Mouse (Mus musculus) limb, embryonic 14.5 days (tissue): ENCODE measurements around the gene Tssk3. TPM values are rescaled to one million over a fixed set of nuclear protein-coding genes. Genes with fewer than 3 reads are reported as not detected.

ENCODE experiments used
- ATAC-seq: fragments of 200-750 bp; cut with Nextera tagmentation; 2 replicates; pipeline ENCODE4 v1.8.0; 2017; ENCODE audit warnings: low read depth, moderate number of reproducible peaks, moderate TSS enrichment; ENCODE audit not compliant: low FRiP score
- DNase-seq: peaks from one replicate; pipeline ENCODE4 v3.0.0-alpha.2; 2015; ENCODE audit warnings: low spot score
- H3K27ac ChIP-seq: fragments of 300-500 bp; sonication (generic); replicated peaks from 2 replicates; pipeline ENCODE4 v1.5.1; 2014; ENCODE audit warnings: low read depth, mild to moderate bottlenecking, low read length, moderate library complexity, mixed read lengths
- H3K27me3 ChIP-seq: fragments of 300-500 bp; sonication (generic); 2 replicates; pipeline ENCODE4 v1.6.1; 2014; ENCODE audit warnings: low read length, mixed read lengths; ENCODE audit not compliant: control insufficient read depth, insufficient read depth
- H3K36me3 ChIP-seq: fragments of 300-500 bp; sonication (generic); 2 replicates; pipeline ENCODE4 v1.6.1; 2014; ENCODE audit warnings: mild to moderate bottlenecking, low read length, moderate library complexity, mixed read lengths; ENCODE audit not compliant: control insufficient read depth, insufficient read depth
- H3K4me1 ChIP-seq: fragments of 300-500 bp; sonication (generic); 2 replicates; pipeline ENCODE4 v1.6.1; 2014; ENCODE audit warnings: antibody characterized with exemption, low read length, mixed read lengths; ENCODE audit not compliant: control insufficient read depth, insufficient read depth
- H3K4me2 ChIP-seq: fragments of 300-500 bp; sonication (generic); replicated peaks from 2 replicates; pipeline ENCODE4 v1.6.1; 2014; ENCODE audit warnings: low read depth, mild to moderate bottlenecking, low read length, moderate library complexity; ENCODE audit not compliant: severe bottlenecking
- H3K4me3 ChIP-seq: fragments of 300-500 bp; sonication (generic); replicated peaks from 2 replicates; pipeline ENCODE4 v1.5.1; 2014; ENCODE audit warnings: low read length
- H3K9ac ChIP-seq: fragments of 300-500 bp; sonication (generic); 2 replicates; pipeline ENCODE4 v1.6.1; 2014; ENCODE audit warnings: mild to moderate bottlenecking, low read depth, low read length, moderate library complexity; ENCODE audit not compliant: severe bottlenecking
- H3K9me3 ChIP-seq: fragments of 300-500 bp; sonication (generic); 2 replicates; pipeline ENCODE4 v1.6.1; 2016; ENCODE audit warnings: low read length; ENCODE audit not compliant: control insufficient read depth
- POLR2A ChIP-seq: fragments of 200-500 bp; IDR thresholded peaks from 2 replicates; pipeline ENCODE4 v1.8.0; 2012; ENCODE audit warnings: inconsistent platforms, mild to moderate bottlenecking, moderate library complexity, borderline replicate concordance; ENCODE audit not compliant: insufficient read depth, insufficient read length; ENCODE audit errors: extremely low read depth
- WGBS: fragments of 180-500 bp; shearing (Covaris S2); extraction: QIAGEN DNeasy Blood & Tissue Kit; methylation state at CpG from one replicate; pipeline ENCODE4 v1.1.7; 2014; 5-methylcytosine and 5-hydroxymethylcytosine counted together
- polyA plus RNA-seq, 2 experiments: library from polyadenylated mRNA; depleted of rRNA in 1 of 2; stranded (reverse) in 1 of 2; unstranded in 1 of 2; fragments of >200 nt; fragmentation: Nextera tagmentation in 1 of 2; extraction: Ambion mirVana in 1 of 2; gene quantifications; 2 replicates each; pipeline versions ENCODE4 v1.2.1 to v1.2.3; 2012 to 2014

Gene Tssk3
- polyA plus RNA-seq, 2 experiments, result not detected

- no peak for DNase-seq
- no peaks in the 10 kb centered on the region for H3K27me3 ChIP-seq
- no peak overlapping the region for H3K9ac ChIP-seq
- H3K4me3 ChIP-seq, result no peak overlapping the region
- 60% methylated on average over 9 of the region's 10 CpGs for WGBS
- H3K27ac ChIP-seq, result no peak overlapping the region
- no peak for ATAC-seq
- H3K36me3 ChIP-seq, result no peaks in the 10 kb centered on the region
- no peak for TF ChIP-seq POLR2A
- H3K4me2 ChIP-seq, result no peak overlapping the region
- no peaks in the 10 kb centered on the region for H3K9me3 ChIP-seq
- peaks cover 4% of the 10 kb centered on the region; the same call in 1 of the 2 replicates for H3K4me1 ChIP-seq
These were observed 16.8 kb upstream of the Tssk3 start for GRCm38 (mm10) chr4:129507434-129508236.

GRCm38 (mm10) chr4:129505511-129505910 is 14.7 kb upstream of the Tssk3 start:
- Histone ChIP-seq H3K36me3 (no peaks in the 10 kb centered on the region), H3K9ac (no peak overlapping the region), H3K27ac (no peak overlapping the region), H3K4me2 (no peak overlapping the region), H3K4me3 (no peak overlapping the region), H3K4me1 (no peaks in the 10 kb centered on the region; the same call in 1 of the 2 replicates), H3K9me3 (no peaks in the 10 kb centered on the region), H3K27me3 (no peaks in the 10 kb centered on the region)
- ATAC-seq (no peak), DNase-seq (no peak)
- no peak for TF ChIP-seq POLR2A
- 85% methylated on average over 3 of the region's 3 CpGs for WGBS

- H3K36me3 ChIP-seq, result no peaks in the 10 kb centered on the region
- H3K4me2 ChIP-seq, result no peak overlapping the region
- 65% methylated on average over 11 of the region's 11 CpGs for WGBS
- no peaks in the 10 kb centered on the region for H3K27me3 ChIP-seq
- TF ChIP-seq POLR2A, result no peak
- H3K27ac ChIP-seq, result no peak overlapping the region
- H3K4me3 ChIP-seq, result no peak overlapping the region
- H3K4me1 ChIP-seq, result no peaks in the 10 kb centered on the region; the same call in 1 of the 2 replicates
- H3K9ac ChIP-seq, result no peak overlapping the region
- no peak for ATAC-seq
- no peaks in the 10 kb centered on the region for H3K9me3 ChIP-seq
- DNase-seq, result no peak
These were observed 12.2 kb upstream of the Tssk3 start for GRCm38 (mm10) chr4:129502901-129503444.

GRCm38 (mm10) chr4:129502327-129502888 is 11.6 kb upstream of the Tssk3 start:
- Histone ChIP-seq H3K27me3 (no peaks in the 10 kb centered on the region), H3K4me2 (no peak overlapping the region), H3K9ac (no peak overlapping the region), H3K4me3 (no peak overlapping the region), H3K9me3 (no peaks in the 10 kb centered on the region), H3K36me3 (no peaks in the 10 kb centered on the region), H3K27ac (no peak overlapping the region), H3K4me1 (no peaks in the 10 kb centered on the region; the same call in 1 of the 2 replicates)
- DNase-seq (no peak), ATAC-seq (no peak)
- no peak for TF ChIP-seq POLR2A
- WGBS, result 70% methylated on average over 9 of the region's 9 CpGs
